Mouse (Mus musculus): Measurements from ENCODE around the gene Sult1a1.
A peak's percentile ranks its signal among the peaks of the same experiment; 100 is the strongest.
"Not testable (repeated sequence)": the region's sequence is repeated elsewhere in the genome, so short reads cannot be mapped to it uniquely, and the experiment has no call there.

Gene Sult1a1

DNA sequence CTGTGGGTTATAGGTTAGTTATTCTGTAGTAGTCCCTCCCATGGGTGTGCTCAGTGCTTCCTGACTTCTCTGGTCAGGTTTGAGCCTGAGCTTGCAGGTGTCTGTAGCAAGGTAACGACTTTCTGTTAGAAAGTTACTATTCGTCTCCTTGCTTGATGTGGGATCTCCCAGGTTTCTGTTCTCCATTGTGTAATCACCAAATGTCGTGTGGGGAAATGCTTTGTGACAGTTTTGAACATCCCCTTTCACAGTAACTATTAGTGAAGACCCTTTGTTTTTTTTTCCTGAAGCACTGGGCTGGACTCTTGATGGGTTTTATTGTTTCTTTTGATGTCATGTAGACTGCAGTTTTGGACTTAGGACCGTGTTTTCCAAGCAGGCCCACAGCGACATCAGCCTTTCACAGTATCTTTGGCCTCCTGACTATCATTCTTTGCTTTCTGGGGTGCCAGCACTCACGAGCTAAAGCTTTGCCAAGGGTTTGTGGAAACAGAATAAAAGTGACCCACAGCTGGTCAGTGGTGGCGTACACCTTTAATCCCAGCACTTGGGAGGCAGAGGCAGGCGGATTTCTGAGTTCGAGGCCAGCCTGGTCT, 8.6 kb downstream of the Sult1a1 start:
- no peak for DNase-seq (ENCODE audit: low read depth in 1 of 2, low spot score in 2 of 2)

DNA sequence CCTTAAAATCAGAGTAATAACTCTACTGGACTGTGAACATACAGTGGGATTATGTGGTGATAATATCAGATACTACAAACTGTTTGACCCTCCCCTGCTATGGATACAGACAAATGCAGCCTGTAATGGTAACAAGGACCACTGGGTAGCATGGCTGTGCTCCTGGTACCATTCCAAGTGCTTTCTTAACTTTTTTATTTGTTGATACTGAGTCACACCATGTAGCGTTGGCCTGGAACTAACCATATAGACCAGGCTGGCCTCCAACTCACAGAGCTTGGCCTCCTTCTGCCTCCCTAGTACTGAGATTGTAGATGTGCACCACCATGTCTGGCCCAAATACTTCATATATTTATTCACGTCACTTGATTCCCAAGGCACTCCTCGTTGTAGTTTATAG, 11.0 kb downstream of the Sult1a1 start:
- DNase-seq (ENCODE audit: low read depth in 1 of 2, low spot score in 2 of 2) = no peak

GRCm38 (mm10) chr7:126663646-126664045, 12.6 kb downstream of the Sult1a1 start:
- DNase-seq (ENCODE audit: low read depth in 1 of 2, low spot score in 2 of 2) = no peak

DNA sequence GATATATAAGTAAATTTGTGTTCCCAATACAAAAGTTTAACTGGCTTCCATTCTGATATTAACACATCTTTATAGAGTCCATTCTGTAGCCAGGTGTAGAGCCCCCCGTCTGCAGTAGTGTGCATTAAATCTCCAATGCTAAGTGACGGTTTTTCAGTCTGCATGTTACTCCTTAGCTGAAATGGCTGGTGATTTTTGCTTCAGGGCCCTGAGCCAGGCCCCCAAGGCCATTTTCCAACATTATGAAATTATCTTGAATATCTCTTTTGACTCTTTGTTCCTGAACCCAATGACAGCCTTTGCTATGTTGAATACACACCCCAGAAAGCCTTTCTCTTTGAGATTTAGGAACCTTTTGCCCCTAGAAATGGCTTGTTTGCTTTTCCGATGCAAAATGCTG, 16.5 kb downstream of the Sult1a1 start:
- DNase-seq (ENCODE audit: low read depth in 1 of 2, low spot score in 2 of 2) = no peak

DNA sequence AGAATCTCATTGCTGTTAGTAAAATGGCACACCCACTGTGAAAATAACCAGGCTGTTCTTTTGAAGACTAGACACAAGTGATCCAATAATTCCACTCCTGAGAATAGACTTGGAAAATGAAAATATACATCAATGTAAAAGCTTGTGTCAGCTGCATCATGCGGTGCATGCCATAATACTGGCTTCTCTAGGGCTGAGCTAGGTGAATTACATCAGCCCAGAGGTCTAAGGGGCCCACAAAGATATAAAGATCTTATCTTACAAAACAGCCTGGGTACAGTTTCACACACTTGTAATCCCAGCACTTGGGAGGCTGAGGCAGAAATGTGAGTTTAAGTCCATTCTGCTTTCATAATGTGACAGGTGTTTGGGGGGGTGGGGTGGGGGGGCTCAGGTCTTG, 18.7 kb downstream of the Sult1a1 start:
- no peak for DNase-seq (ENCODE audit: low read depth in 1 of 2, low spot score in 2 of 2)

GRCm38 (mm10) chr7:126655695-126656094, 20.5 kb downstream of the Sult1a1 start:
- DNase-seq (ENCODE audit: low read depth in 1 of 2, low spot score in 2 of 2) = no peak

DNA sequence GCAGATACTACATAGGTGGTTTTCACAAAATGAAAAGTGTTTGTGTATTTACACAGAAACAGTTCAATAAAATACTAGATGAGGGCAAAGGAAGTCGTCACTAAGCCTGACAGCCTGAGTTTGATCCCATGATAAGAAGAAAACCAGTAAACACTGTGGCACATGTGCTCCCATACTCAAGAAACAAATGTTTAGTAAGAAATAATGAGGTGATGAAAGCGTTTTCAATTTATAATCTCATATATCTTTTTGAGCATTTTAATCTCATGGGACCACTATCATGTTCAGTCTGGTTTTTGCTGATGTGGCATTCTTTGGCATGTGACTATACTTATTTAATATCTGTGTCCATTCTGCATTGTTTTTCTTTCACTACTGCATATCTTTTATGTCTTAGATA, 22.2 kb downstream of the Sult1a1 start:
- no peak for DNase-seq (ENCODE audit: low read depth in 1 of 2, low spot score in 2 of 2)

DNA sequence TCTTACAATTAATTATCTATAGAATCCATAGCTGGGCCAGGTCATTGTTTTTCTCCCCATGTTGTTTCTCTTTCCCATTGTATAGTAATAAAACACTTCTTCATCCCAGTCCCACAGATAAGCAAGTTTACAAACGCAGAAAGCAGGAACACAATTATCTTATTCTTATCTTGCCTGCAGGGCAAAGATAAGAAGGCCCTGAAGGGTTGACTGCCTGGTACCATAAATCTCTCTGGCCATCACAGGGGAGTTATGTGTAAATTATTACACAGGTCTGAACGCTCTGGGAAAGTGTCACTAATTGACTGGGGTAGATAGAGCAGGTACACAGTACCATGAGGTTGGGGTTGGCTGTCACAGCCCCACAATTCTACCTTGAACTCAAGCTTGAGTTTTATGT, 25.4 kb downstream of the Sult1a1 start:
- no peak for DNase-seq (ENCODE audit: low read depth in 1 of 2, low spot score in 2 of 2)

DNA sequence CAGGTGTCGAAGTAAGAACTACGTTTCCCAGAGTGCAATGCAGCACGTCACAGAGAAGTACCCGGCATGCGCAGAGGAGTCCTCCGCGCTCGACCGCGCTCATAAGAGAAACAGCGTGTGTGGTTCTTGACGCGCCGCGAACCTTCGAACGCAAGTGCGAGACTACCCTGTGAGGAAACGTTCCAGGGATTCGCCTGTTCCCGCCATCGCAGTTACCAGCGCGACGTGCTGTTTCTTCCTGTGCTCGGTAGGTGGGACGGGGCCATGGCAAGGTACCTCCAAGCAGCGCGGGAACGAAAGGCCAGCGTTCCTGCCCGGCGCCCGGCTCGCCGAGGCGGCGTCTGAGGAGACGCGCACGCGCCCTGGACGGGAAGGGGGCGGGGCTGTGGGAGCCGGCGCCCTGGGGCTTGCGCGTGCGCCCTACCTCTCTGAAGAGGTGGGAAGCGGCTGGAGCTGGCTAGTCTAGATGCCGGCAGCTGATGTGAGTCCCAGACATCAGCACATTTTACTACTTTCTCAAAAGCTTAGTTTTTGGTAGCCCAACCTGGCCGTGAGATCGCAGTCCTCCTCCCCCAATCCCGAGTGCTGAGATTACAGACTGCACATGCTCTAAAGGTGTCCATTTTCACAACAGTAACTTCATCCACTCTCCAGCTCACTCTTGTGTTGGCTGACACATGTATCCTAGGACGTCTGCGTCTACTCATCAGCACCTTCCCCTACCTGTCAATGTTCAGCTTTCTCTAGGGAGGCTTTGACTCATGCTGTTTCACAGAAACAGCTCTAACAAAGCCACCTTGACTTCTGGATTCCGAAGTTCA, 26.8 kb downstream of the Sult1a1 start, which contains the start of gene Sgf29:
Sgf29 (plus strand) TSS at position 79 of the 821 bp plus-strand sequence.
- peak; percentile 71 to 83 for DNase-seq (ENCODE audit: low read depth in 1 of 2, low spot score in 2 of 2)

DNA sequence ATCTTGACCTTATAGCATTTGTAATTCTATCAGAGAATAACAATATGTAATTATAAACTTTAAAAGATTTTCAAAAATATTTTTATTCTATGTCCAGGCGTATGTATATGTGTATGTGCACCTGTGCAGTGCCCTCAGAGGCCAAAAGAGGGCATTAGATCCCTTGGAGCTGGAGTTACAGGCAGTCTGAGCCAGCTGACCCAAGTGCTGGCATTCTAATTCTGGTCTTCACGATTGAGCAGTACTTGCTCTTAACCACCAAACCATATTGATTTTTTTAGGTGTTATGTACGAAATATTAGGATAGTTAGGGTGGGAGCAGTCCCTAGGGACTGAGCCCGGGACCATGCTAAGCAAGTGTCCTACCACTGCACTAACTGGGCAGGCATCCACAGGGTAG, 27.7 kb downstream of the Sult1a1 start:
- DNase-seq (ENCODE audit: low read depth in 1 of 2, low spot score in 2 of 2) = no peak

- no peak for DNase-seq (ENCODE audit: low read depth in 1 of 2, low spot score in 2 of 2)
Observed at GRCm38 (mm10) chr7:126645708-126646107, 30.5 kb downstream of the Sult1a1 start.

- DNase-seq (ENCODE audit: low read depth in 1 of 2, low spot score in 2 of 2) = no peak
Observed at GRCm38 (mm10) chr7:126644914-126645313, 31.3 kb downstream of the Sult1a1 start.

DNA sequence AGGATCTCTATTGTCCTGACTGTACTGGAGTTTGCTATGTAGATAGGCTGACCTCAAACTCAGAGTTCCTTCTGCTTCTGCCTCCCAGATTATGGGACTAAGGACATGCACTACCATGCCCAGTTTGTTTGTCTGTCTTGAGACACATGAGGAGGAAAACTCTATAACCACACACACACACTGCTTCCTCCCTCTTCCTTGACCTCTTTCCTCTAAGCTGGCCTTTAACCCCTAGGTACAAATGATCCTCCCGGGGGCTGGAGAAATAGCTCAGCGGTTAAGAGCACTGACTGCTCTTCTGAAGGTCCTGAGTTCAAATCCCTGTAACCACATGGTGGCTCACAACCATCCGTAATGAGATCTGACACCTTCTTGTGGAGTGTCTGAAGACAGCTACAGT, 31.9 kb downstream of the Sult1a1 start:
- no peak for DNase-seq (ENCODE audit: low read depth in 1 of 2, low spot score in 2 of 2)

- DNase-seq (ENCODE audit: low read depth in 1 of 2, low spot score in 2 of 2) = not testable (repeated sequence)
Observed at GRCm38 (mm10) chr7:126643244-126643617, 33.0 kb downstream of the Sult1a1 start.

DNA sequence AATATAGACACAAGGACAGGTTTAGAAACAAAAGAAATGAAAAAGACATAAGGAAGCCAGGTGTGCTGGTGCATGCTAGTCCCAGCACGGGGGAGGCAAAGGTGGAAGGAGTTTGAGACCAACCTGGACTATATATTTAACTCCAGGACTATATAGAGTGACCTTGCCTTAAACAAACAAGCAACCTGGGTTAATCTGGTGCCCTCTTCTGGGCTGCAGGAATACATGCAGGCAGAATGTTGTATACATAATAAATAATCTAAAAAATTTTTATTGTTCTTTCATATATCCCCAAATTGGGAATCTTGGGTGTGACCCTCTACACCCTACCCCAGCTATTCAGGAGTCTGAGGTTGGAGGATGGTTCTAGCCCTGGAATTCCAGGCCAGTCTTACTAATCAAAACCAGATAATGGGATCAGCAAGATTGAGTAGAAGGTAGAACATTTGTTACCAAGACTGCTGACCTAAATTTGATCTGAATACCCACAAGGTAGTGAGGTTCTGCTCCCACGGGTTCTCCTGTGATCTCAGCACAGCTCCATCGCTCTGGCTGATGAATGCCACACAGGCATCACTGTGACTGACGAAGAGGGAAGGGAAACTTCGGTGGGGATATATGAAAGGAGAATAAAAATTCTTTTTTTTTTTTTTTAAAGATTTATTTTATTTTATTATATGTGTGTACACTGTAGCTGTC, 33.5 kb downstream of the Sult1a1 start:
- DNase-seq (ENCODE audit: low read depth in 1 of 2, low spot score in 2 of 2) = no peak

- DNase-seq (ENCODE audit: low read depth in 1 of 2, low spot score in 2 of 2) = no peak
Observed at GRCm38 (mm10) chr7:126636733-126637520, 39.3 kb downstream of the Sult1a1 start.

GRCm38 (mm10) chr7:126635375-126635774, 40.9 kb downstream of the Sult1a1 start:
- no peak for DNase-seq (ENCODE audit: low read depth in 1 of 2, low spot score in 2 of 2)

DNA sequence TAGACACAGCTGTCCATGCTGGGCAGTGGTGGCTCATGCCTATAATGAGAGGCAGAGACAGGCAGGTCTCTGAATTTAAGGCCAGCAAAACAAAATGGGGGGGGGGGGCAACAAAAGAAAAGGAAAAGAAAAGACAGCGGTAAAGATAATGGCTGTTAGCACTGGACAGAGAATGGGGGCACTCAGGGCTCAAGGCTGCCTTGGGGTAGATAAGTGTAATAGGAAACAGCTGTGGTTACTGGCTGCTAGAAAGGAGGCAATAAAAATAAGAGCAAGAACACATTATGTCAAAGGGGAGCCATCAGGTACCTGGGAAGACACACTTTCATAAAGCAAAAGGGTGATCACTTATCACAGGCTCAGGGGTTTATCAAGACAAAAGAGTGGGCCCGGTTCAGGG, 43.8 kb downstream of the Sult1a1 start:
- DNase-seq (ENCODE audit: low read depth in 1 of 2, low spot score in 2 of 2) = no peak

DNA sequence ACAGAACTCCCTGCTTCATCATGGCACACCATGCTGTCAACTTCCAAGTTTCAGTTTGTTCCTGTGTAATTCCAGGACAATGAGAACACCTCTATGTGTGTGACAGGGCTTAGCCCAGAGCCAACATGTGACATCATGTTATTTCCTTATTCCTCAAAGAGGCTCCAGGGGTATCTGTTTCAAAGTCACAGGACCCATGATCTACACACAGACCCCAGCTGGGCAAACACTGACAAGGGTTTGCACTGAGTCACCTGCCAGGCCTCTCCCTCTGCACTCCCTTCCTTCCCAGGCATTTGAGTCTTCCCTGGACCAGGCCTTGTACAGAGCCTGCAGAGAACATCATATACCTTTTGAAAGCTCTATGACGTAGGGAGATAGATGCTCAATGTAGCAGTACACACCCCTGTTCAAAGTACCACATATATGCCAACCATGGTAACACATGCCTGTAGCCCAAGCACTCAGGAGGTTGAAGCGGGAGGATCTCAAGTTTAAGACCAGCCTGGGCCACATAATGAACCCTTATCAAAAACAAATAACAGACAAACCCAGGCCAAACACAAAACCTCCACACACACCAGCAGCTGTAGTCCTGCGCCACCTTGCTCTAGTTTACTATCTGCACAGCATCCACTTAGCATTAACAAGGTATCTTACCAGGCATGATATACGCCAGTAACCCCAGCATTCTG, 45.3 kb downstream of the Sult1a1 start, which contains the start of gene Nupr1:
Nupr1 (minus strand) TSS at position 38 of the 695 bp plus-strand sequence.
- no peak for DNase-seq (ENCODE audit: low read depth in 1 of 2, low spot score in 2 of 2)

DNA sequence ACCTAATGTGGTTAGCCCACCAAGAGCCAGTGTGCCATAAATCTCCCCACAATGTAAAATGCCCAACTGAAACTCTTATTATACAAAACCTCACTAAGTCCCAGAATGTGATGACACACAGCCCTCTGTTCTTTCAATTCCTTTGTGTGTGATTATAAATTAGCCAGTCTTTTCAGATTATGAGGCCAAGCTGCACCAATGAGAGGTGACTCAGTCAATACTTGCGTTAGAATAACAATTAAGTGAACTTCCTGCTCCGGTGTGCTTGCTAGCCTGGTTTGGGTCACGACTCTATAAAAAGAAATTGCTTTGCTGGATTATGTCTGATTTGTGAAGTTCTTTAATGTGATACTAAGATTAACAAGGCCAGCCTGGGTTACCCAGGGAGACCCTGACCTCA, 46.3 kb downstream of the Sult1a1 start:
- no peak for DNase-seq (ENCODE audit: low read depth in 1 of 2, low spot score in 2 of 2)

DNA sequence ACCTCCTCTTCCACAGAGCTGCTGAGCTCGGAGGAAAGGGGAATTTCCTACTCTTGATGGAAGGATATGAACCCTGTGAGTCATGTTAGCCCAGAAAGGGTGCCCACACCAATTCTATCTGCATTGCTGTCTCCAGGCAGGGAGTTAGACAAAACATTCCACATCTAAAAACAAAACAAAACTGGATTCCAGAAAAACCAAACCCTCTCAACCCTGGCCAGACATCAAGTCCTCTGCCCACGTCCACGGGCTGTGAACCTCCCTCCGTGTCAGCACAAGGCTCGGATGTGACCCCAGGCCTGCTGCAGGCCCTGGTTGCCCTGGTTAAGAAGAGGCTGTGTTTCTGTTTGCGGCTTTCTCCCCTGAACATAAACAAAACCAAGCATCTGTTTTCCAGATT, 48.1 kb downstream of the Sult1a1 start:
- no peak for DNase-seq (ENCODE audit: low read depth in 1 of 2, low spot score in 2 of 2)

All from monocyte, adult 2 months (primary cell).